Mouse (Mus musculus): ENCODE data around the gene Med4.

Med4 gene

GRCm38 (mm10) chr14:73509765-73510423, at the start of gene Med4:
Gene Med4, plus strand, starts transcription at chr14:73510025.
- DNase-seq (ENCODE audit: low spot score), result peak; percentile 96

- no peak for DNase-seq (ENCODE audit: low spot score)
Measured at GRCm38 (mm10) chr14:73460514-73461134, 49.2 kb upstream of the Med4 start.

- no peak for DNase-seq (ENCODE audit: low spot score)
Measured at GRCm38 (mm10) chr14:73462211-73462610, 47.6 kb upstream of the Med4 start.

GRCm38 (mm10) chr14:73467697-73468096, 42.1 kb upstream of the Med4 start:
- no peak for DNase-seq (ENCODE audit: low spot score)

GRCm38 (mm10) chr14:73469506-73469905, 40.3 kb upstream of the Med4 start:
- DNase-seq (ENCODE audit: low spot score), result no peak

GRCm38 (mm10) chr14:73470593-73470992, 39.2 kb upstream of the Med4 start:
- no peak for DNase-seq (ENCODE audit: low spot score)

- no peak for DNase-seq (ENCODE audit: low spot score)
Measured at GRCm38 (mm10) chr14:73472205-73472604, 37.6 kb upstream of the Med4 start.

- peak; percentile 60 for DNase-seq (ENCODE audit: low spot score)
Measured at GRCm38 (mm10) chr14:73473670-73474460, 36.0 kb upstream of the Med4 start.

GRCm38 (mm10) chr14:73474636-73475093, 35.2 kb upstream of the Med4 start:
- DNase-seq (ENCODE audit: low spot score), result no peak

- DNase-seq (ENCODE audit: low spot score), result no peak
Measured at GRCm38 (mm10) chr14:73475506-73475905, 34.3 kb upstream of the Med4 start.

- DNase-seq (ENCODE audit: low spot score), result no peak
Measured at GRCm38 (mm10) chr14:73476361-73476934, 33.4 kb upstream of the Med4 start.

GRCm38 (mm10) chr14:73477077-73477476, 32.7 kb upstream of the Med4 start:
- no peak for DNase-seq (ENCODE audit: low spot score)

GRCm38 (mm10) chr14:73478321-73478720, 31.5 kb upstream of the Med4 start:
- no peak for DNase-seq (ENCODE audit: low spot score)

GRCm38 (mm10) chr14:73479771-73480170, 30.1 kb upstream of the Med4 start:
- DNase-seq (ENCODE audit: low spot score), result no peak

GRCm38 (mm10) chr14:73483516-73484229, 26.2 kb upstream of the Med4 start:
- no peak for DNase-seq (ENCODE audit: low spot score)

GRCm38 (mm10) chr14:73484366-73485110, 25.3 kb upstream of the Med4 start:
- DNase-seq (ENCODE audit: low spot score), result no peak

GRCm38 (mm10) chr14:73486641-73487040, 23.2 kb upstream of the Med4 start:
- DNase-seq (ENCODE audit: low spot score), result no peak

- DNase-seq (ENCODE audit: low spot score), result no peak
Measured at GRCm38 (mm10) chr14:73493356-73493755, 16.5 kb upstream of the Med4 start.

GRCm38 (mm10) chr14:73494122-73494521, 15.7 kb upstream of the Med4 start:
- DNase-seq (ENCODE audit: low spot score), result no peak

GRCm38 (mm10) chr14:73495753-73496152, 14.1 kb upstream of the Med4 start:
- no peak for DNase-seq (ENCODE audit: low spot score)

- DNase-seq (ENCODE audit: low spot score), result no peak
Measured at GRCm38 (mm10) chr14:73501283-73501682, 8.5 kb upstream of the Med4 start.

Measured in ovary, postnatal 14 days (tissue).